Mouse (Mus musculus) liver, embryonic 13.5 days (tissue): ENCODE results near the gene Nxt2. TPM values are rescaled to one million over a fixed set of nuclear protein-coding genes. Genes with fewer than 3 reads are reported as not detected.

Experiments used
- ATAC-seq: fragments of 200-750 bp; cut with Nextera tagmentation; 2 replicates; pipeline ENCODE4 v1.8.0; 2017; ENCODE audit warnings: low read depth, mild to moderate bottlenecking, moderate number of reproducible peaks, moderate library complexity
- DNase-seq: peaks from one replicate; pipeline ENCODE4 v3.0.0; 2022
- H3K27ac ChIP-seq: fragments of 300-500 bp; sonication (generic); 2 replicates; pipeline ENCODE4 v1.5.1; 2015; ENCODE audit warnings: moderate library complexity, mild to moderate bottlenecking, inconsistent platforms
- H3K27me3 ChIP-seq: fragments of 300-500 bp; sonication (generic); 2 replicates; pipeline ENCODE4 v1.6.1; 2015; ENCODE audit warnings: mild to moderate bottlenecking, inconsistent platforms
- H3K36me3 ChIP-seq: fragments of 300-500 bp; sonication (generic); 2 replicates; pipeline ENCODE4 v1.6.1; 2015; ENCODE audit warnings: mild to moderate bottlenecking, inconsistent platforms
- H3K4me1 ChIP-seq: fragments of 300-500 bp; sonication (generic); replicated peaks from 2 replicates; pipeline ENCODE4 v1.6.1; 2015; ENCODE audit warnings: inconsistent platforms
- H3K4me2 ChIP-seq: fragments of 300-500 bp; sonication (generic); 2 replicates; pipeline ENCODE4 v1.6.1; 2015; ENCODE audit warnings: inconsistent platforms, mild to moderate bottlenecking, moderate library complexity
- H3K4me3 ChIP-seq: fragments of 300-500 bp; sonication (generic); replicated peaks from 2 replicates; pipeline ENCODE4 v1.5.1; 2015; ENCODE audit warnings: mild to moderate bottlenecking, inconsistent platforms
- H3K9ac ChIP-seq: fragments of 300-500 bp; sonication (generic); 2 replicates; pipeline ENCODE4 v1.6.1; 2015; ENCODE audit warnings: mild to moderate bottlenecking, inconsistent platforms
- H3K9me3 ChIP-seq: fragments of 300-500 bp; sonication (generic); replicated peaks from 2 replicates; pipeline ENCODE4 v1.6.1; 2016; ENCODE audit warnings: inconsistent platforms
- WGBS: fragments of 180-500 bp; shearing (Covaris S2); methylation state at CpG from one replicate; pipeline ENCODE4 v1.1.7; 2015; ENCODE audit not compliant: insufficient replicate concordance; 5-methylcytosine and 5-hydroxymethylcytosine counted together
- polyA plus RNA-seq: library from polyadenylated mRNA; unstranded; fragments of >200 nt; fragmentation: Nextera tagmentation; extraction: Ambion mirVana; gene quantifications from 2 replicates; pipeline ENCODE4 v1.2.1, GENCODE M21; 2015

The Nxt2 gene
- polyA plus RNA-seq: 6.9 and 9.0 TPM in 2 replicates

GRCm38 (mm10) chrX:142226542-142226941, at the start of gene Nxt2:
Gene Nxt2, plus strand, starts transcription at chrX:142226770.
- peak within 1 kb of the TSS; percentile 67 for H3K4me2 ChIP-seq
- no peaks in the 10 kb centered on the region for H3K27me3 ChIP-seq
- H3K27ac ChIP-seq: peak within 1 kb of the TSS; percentile 18; the same call in 1 of the 2 replicates
- no peaks in the 10 kb centered on the region for H3K9me3 ChIP-seq
- no peaks in the 10 kb centered on the region for H3K36me3 ChIP-seq
- no peak for DNase-seq
- H3K9ac ChIP-seq: peak within 1 kb of the TSS; percentile 43; the same call in 1 of the 2 replicates
- H3K4me3 ChIP-seq: peak within 1 kb of the TSS; percentile 68
- 0 out of 2 replicates have a peak, but pooled peaks cover 3% of the 10 kb centered on the region for H3K4me1 ChIP-seq
- WGBS: 74% methylated on average over 14 of the region's 14 CpGs
- no peak for ATAC-seq

GRCm38 (mm10) chrX:142176981-142177380, 49.6 kb upstream of the Nxt2 start:
- no peak overlapping the region for H3K27ac ChIP-seq
- no peaks in the 10 kb centered on the region for H3K36me3 ChIP-seq
- no peak for DNase-seq
- H3K4me2 ChIP-seq: no peak overlapping the region
- H3K27me3 ChIP-seq: no peaks in the 10 kb centered on the region
- H3K4me3 ChIP-seq: no peak overlapping the region
- no peaks in the 10 kb centered on the region for H3K4me1 ChIP-seq
- H3K9ac ChIP-seq: no peak overlapping the region
- no peaks in the 10 kb centered on the region for H3K9me3 ChIP-seq
- no peak for ATAC-seq

- DNase-seq (no peak), ATAC-seq (no peak)
- no peak overlapping the region for H3K4me2 ChIP-seq
- no peaks in the 10 kb centered on the region for H3K4me1 ChIP-seq
- no peak overlapping the region for H3K9ac ChIP-seq
- H3K36me3 ChIP-seq: no peaks in the 10 kb centered on the region
- H3K27ac ChIP-seq: no peak overlapping the region
- no peak overlapping the region for H3K4me3 ChIP-seq
- 77% methylated on average over 2 of the region's 2 CpGs for WGBS
- no peaks in the 10 kb centered on the region for H3K9me3 ChIP-seq
- no peaks in the 10 kb centered on the region for H3K27me3 ChIP-seq
Measured at GRCm38 (mm10) chrX:142182026-142182425, 44.5 kb upstream of the Nxt2 start.

DNA sequence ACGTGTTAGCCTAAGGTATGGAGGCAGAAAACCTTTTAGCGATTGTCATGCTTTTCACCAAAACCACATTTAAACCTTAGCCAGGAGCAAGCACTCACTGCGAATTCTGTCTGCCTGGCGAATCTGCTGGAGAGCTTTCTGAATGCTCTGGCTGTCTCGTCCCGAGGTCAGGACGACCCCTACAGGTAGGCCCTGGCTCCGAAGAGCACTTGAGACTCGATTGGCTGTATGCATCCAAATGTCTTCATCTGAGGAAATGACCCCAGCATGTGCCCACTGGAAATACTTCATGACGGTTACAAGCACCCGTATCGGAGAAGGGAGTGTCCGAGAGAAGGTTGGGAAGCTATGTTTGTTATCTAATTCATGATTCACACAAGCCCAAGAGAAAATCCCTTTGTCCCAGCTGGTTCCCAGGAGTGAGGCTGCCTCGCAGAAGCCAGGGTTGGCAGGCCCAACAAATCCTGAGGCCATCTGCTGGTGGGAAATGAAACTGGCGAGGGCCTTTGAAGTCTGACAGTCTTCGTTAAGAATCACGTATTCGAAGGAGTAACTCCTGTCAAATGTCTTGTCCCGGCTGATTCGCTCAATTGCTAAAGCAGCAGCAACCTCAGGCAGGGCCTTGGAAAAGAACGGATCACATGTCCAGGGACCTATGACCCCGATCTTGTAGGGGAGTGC, 37.4 kb upstream of the Nxt2 start:
- no peaks in the 10 kb centered on the region for H3K27me3 ChIP-seq
- no peak overlapping the region for H3K4me2 ChIP-seq
- ATAC-seq: no peak
- no peak overlapping the region for H3K4me3 ChIP-seq
- 48% methylated on average over 22 of the region's 22 CpGs for WGBS
- H3K27ac ChIP-seq: no peak overlapping the region
- no peaks in the 10 kb centered on the region for H3K36me3 ChIP-seq
- no peaks in the 10 kb centered on the region for H3K9me3 ChIP-seq
- no peak overlapping the region for H3K9ac ChIP-seq
- no peak for DNase-seq
- H3K4me1 ChIP-seq: no peaks in the 10 kb centered on the region

DNA sequence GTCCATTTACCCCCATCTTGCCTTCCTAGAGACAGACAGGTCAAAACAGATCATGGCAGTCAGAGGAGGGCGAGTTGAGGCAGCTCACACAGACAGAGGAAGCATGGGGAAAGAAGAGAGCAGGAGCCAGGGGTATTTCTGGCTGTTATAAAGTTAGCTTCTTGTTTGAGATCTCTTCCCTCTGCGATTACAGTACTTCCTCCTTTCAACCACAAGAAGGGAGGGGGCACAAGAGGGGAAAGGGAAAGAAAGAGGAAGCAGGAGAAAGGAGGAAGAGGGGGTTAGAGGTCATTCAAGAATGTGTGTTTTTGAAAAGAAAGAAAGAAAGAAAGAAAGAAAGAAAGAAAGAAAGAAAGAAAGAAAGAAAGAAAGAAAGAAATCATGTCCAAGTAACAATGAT, 36.2 kb upstream of the Nxt2 start:
- no peak overlapping the region for H3K4me2 ChIP-seq
- H3K9me3 ChIP-seq: no peaks in the 10 kb centered on the region
- no peak overlapping the region for H3K27ac ChIP-seq
- no peak for DNase-seq
- 18% methylated on average over 2 of the region's 2 CpGs for WGBS
- ATAC-seq: no peak
- H3K27me3 ChIP-seq: no peaks in the 10 kb centered on the region
- H3K9ac ChIP-seq: no peak overlapping the region
- no peaks in the 10 kb centered on the region for H3K4me1 ChIP-seq
- no peaks in the 10 kb centered on the region for H3K36me3 ChIP-seq
- no peak overlapping the region for H3K4me3 ChIP-seq

DNA sequence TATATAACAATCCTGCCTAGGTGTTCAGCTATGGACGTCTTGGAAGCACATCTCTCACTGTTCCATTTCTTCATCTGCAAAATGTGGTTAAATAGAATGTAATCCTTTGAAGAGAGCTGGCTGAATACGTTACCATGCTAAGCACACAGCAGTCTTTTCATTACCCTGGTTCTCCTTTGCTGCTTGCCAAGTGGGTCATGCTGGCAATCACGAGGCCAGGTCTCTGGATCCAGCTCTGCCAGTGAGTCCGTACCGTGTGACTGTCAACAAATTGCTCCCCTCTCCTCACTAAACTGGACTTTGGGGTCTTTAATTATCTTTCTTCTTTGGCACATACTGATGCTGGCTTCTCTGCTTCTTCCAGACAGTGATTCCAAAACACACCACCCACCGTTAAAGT, 32.1 kb upstream of the Nxt2 start:
- Histone ChIP-seq H3K27me3 (no peaks in the 10 kb centered on the region), H3K4me1 (no peaks in the 10 kb centered on the region), H3K4me3 (no peak overlapping the region), H3K4me2 (no peak overlapping the region), H3K9me3 (no peaks in the 10 kb centered on the region), H3K36me3 (no peaks in the 10 kb centered on the region), H3K27ac (no peak overlapping the region), H3K9ac (no peak overlapping the region)
- ATAC-seq: no peak
- DNase-seq: no peak
- WGBS: 54% methylated on average over 6 of the region's 6 CpGs

DNA sequence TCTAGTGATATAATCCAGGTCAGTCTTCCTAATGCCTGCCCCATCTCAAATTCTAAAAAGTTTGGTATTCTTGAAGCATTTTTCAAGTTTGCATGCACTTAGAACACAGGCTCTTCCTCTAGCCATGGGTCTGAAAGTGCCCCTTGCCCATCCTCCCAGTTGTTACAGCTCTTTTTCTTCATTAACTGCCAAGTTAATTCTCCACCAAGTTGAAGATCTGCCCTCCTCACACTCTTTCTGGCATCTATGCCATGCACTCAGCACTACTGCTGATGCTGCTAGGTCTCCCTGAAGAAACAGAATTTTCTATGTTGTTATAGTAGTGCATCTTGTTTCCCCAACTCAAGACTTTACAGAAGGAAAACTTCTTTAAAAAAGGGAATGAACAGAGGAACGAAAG, 31.0 kb upstream of the Nxt2 start:
- H3K27me3 ChIP-seq: no peaks in the 10 kb centered on the region
- no peak for DNase-seq
- H3K27ac ChIP-seq: no peak overlapping the region
- H3K9ac ChIP-seq: no peak overlapping the region
- H3K36me3 ChIP-seq: no peaks in the 10 kb centered on the region
- no peak overlapping the region for H3K4me2 ChIP-seq
- WGBS: 36% methylated on average over 1 of the region's 1 CpGs
- no peak for ATAC-seq
- no peaks in the 10 kb centered on the region for H3K4me1 ChIP-seq
- no peaks in the 10 kb centered on the region for H3K9me3 ChIP-seq
- H3K4me3 ChIP-seq: no peak overlapping the region

DNA sequence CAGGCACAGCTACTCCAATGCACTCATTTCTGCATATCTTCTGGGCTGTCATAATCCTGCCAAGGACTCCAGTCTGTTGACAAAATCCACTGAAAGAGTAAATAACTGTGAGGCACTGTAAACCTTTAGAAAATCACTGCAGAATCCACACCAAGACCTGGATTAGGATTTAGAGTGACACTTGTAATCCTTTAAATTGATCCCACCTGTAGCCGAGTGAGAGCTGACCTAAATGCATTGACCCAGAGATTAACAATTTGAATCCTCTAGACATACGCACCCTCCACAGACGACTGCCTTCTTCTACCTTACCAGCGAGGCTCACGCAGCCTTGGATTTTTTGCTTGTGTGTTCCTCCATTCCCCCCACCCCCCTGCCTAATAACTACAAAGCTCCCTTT, 29.7 kb upstream of the Nxt2 start, which contains the start of gene Gucy2f:
Gene Gucy2f (minus strand): TSS at position 101 of the 400 bp plus-strand sequence.
- H3K27ac ChIP-seq: no peak within 1 kb of the TSS
- no peak within 1 kb of the TSS for H3K4me2 ChIP-seq
- ATAC-seq (no peak), DNase-seq (no peak)
- H3K36me3 ChIP-seq: no peaks in the 10 kb centered on the region
- no peak within 1 kb of the TSS for H3K4me3 ChIP-seq
- no peaks in the 10 kb centered on the region for H3K27me3 ChIP-seq
- WGBS: 45% methylated on average over 5 of the region's 5 CpGs
- no peaks in the 10 kb centered on the region for H3K4me1 ChIP-seq
- no peaks in the 10 kb centered on the region for H3K9me3 ChIP-seq
- no peak within 1 kb of the TSS for H3K9ac ChIP-seq

DNA sequence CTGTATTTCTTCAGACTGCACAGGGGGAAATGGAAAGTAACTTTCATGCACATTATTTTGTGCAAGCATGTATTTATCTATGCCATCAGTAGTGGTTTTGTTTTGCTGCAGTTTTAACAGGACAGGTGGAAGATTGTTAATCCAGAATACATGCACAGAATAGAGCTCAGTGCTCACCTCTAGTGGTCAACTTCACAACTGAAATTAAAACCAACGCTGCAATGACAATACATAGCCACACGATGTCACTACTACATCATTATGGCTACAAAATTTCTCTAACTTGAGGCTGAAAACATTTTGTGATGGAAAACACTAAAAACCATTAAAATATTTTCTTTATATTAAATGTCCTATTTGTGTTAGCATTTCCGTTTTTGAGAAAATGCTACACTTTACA, 26.3 kb upstream of the Nxt2 start:
- Histone ChIP-seq H3K36me3 (no peaks in the 10 kb centered on the region), H3K4me2 (no peak overlapping the region), H3K27ac (no peak overlapping the region), H3K4me1 (no peaks in the 10 kb centered on the region), H3K9me3 (no peaks in the 10 kb centered on the region), H3K4me3 (no peak overlapping the region), H3K9ac (no peak overlapping the region), H3K27me3 (no peaks in the 10 kb centered on the region)
- WGBS: 7% methylated on average over 3 of the region's 3 CpGs
- no peak for DNase-seq
- no peak for ATAC-seq

- WGBS: 17% methylated on average over 15 of the region's 15 CpGs
- Histone ChIP-seq H3K4me3 (peak overlapping the region; percentile 68), H3K9me3 (no peaks in the 10 kb centered on the region), H3K36me3 (no peaks in the 10 kb centered on the region), H3K4me1 (0 out of 2 replicates have a peak, but pooled peaks cover 3% of the 10 kb centered on the region), H3K4me2 (peak overlapping the region; percentile 67), H3K9ac (peak overlapping the region; percentile 65; the same call in 1 of the 2 replicates), H3K27me3 (no peaks in the 10 kb centered on the region), H3K27ac (peak overlapping the region; percentile 83)
- ATAC-seq: peak; percentile 71
- no peak for DNase-seq
Measured at GRCm38 (mm10) chrX:142227398-142228054, 956 bp downstream of the Nxt2 start.

DNA sequence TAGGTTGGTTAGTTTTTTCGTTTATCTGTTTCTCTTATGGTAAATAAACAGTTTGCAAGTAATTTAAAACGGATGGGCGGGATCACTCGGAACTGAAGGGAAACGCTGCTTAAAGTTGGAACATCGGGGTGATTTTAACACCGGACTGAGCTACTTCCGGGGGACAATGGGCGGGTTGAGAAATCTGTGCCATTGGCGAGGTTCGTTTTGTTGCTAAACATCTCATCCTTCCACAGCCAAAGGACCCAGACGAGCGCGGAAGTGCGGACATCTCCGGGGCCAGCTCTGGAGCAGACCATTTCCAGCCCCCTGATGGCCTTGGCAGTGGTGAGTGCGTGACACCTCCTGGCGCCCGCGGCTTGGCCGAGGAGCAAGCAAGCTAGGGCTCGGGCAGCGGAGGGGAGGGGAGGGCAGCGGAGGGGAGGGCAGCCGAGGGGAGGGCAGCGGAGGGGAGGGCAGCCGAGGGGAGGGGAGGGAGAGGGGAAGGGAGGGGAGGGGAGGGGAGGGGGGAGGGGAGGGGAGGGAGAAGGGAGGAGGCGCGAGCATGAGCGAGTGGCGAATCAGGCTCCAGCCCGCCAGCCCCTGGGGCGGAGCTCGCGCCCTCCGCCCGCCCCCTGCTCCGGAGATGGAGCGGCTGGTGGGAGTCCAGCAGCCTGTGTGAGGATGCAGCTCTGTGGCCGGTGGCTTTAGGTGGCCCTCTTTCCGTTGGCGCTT, 1.6 kb downstream of the Nxt2 start:
- H3K4me2 ChIP-seq: peak overlapping the region; percentile 67
- 18% methylated on average over 35 of the region's 42 CpGs for WGBS
- H3K9me3 ChIP-seq: no peaks in the 10 kb centered on the region
- ATAC-seq: peak; percentile 95
- no peaks in the 10 kb centered on the region for H3K36me3 ChIP-seq
- H3K9ac ChIP-seq: peak overlapping the region; percentile 65
- peak overlapping the region; percentile 68 for H3K4me3 ChIP-seq
- 0 out of 2 replicates have a peak, but pooled peaks cover 3% of the 10 kb centered on the region for H3K4me1 ChIP-seq
- H3K27me3 ChIP-seq: no peaks in the 10 kb centered on the region
- peak; percentile 49 for DNase-seq
- H3K27ac ChIP-seq: peak overlapping the region; percentile 83
